Mouse (Mus musculus): ENCODE results near the gene Ccdc54.

DNA sequence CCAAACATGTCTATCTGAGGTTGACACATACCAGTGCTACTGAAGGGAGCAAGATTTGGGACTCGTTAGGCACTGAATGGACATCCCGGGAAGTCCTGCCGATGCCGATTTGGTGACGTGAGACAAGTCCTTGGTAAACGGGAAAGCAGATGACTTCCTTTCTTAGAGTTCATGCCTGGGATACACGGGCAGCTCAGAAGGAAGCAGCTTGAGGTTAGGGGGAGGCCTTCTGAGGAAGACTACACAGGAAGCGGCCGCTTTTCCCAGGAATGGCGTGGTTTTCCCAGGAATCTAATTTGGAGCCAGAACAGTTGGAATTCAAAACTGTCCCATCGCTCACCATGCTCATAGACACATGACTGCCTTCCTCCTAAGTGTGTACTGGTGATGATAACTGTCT, 2.4 kb upstream of the Ccdc54 start:
- TF ChIP-seq GATA1 (IDR thresholded peaks at IDR 0.05; ENCODE audit: borderline replicate concordance, low read length) (no peak), FLI1 (IDR thresholded peaks at IDR 0.05; ENCODE audit: low read length) (no peak)
